Mouse (Mus musculus) E14TG2a.4 (cell line): Measurements from ENCODE around the gene Atxn1.

Experiments used
- H3K27me3 ChIP-seq: 2 replicates; pipeline ENCODE4 v1.6.1; 2014; ENCODE audit warnings: low read length, control low read depth; ENCODE audit not compliant: insufficient read depth
- H3K36me3 ChIP-seq: 2 replicates; pipeline ENCODE4 v1.6.1; 2014; ENCODE audit warnings: low read length, control low read depth; ENCODE audit not compliant: insufficient read depth
- H3K4me1 ChIP-seq: replicated peaks from 2 replicates; pipeline ENCODE4 v1.6.1; 2014; ENCODE audit warnings: low read depth, low read length, control low read depth
- H3K4me3 ChIP-seq: replicated peaks from 2 replicates; pipeline ENCODE4 v1.5.1; 2014; ENCODE audit warnings: mild to moderate bottlenecking, low read length
- H3K9me3 ChIP-seq: 2 replicates; pipeline ENCODE4 v1.6.1; 2014; ENCODE audit warnings: low read length, control low read depth
- CTCF ChIP-seq: conservative IDR thresholded peaks from 2 replicates; pipeline ENCODE4 v1.5.1; 2014; ENCODE audit warnings: low read length
- NANOG ChIP-seq: IDR thresholded peaks from 2 replicates; pipeline ENCODE4 v1.6.1; 2014; ENCODE audit warnings: borderline replicate concordance, low read length, mixed read lengths
- POU5F1 ChIP-seq: IDR thresholded peaks from 2 replicates; pipeline ENCODE4 v1.6.1; 2014; ENCODE audit warnings: low read length, borderline replicate concordance

The Atxn1 gene

GRCm38 (mm10) chr13:45773381-45774168 lies 191.2 kb downstream of the Atxn1 start:
- Histone ChIP-seq H3K27me3 (peaks cover 3% of the 10 kb centered on the region; the same call in 1 of the 2 replicates), H3K4me3 (no peak overlapping the region), H3K9me3 (peaks cover 10% of the 10 kb centered on the region), H3K36me3 (no peaks in the 10 kb centered on the region), H3K4me1 (no peaks in the 10 kb centered on the region)
- TF ChIP-seq NANOG (no peak), CTCF (no peak), POU5F1 (no peak)

DNA sequence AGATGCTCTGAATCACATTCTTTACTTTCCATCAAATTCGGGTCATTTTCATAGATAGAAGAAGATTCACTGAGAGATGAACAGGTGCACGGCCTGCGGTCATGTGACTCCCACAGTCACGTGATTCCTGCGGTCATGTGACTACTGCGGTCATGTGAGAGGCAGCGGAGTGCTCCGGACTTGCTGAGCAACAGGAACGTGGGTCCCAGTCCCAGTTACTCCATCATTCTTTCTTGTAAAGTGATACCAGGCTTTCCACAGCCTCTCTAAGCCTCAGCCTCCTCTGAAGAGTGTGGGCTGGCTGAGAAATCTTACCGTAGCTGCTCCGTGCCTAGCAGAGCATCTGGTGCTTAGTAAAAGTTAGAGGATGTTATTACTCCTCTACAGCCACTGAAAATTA lies 195.1 kb downstream of the Atxn1 start:
- H3K27me3 ChIP-seq = peaks cover 7% of the 10 kb centered on the region; the same call in 1 of the 2 replicates
- no peak for TF ChIP-seq POU5F1
- H3K36me3 ChIP-seq = no peaks in the 10 kb centered on the region
- peaks cover 10% of the 10 kb centered on the region for H3K9me3 ChIP-seq
- no peak overlapping the region for H3K4me3 ChIP-seq
- H3K4me1 ChIP-seq = no peaks in the 10 kb centered on the region

DNA sequence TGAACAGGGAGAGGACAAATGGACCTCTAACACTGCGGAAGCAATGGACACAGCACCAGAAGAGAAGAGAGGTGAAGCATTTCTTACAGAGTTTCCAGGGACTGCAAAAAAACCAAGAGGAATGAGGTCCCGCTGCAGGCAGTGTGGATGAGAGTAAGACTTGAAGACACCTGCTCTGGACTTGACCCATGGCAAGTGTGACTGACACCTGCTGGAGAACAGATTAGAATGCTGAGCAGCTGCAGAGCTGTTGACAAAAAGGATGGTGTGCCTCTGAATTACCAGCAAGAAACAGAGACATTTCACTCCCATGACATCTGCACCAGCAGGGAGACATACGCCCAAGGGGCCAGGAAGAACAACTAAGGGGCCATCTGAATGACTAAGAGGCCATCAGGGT lies 196.6 kb downstream of the Atxn1 start:
- TF ChIP-seq POU5F1 (no peak), CTCF (no peak), NANOG (no peak)
- H3K36me3 ChIP-seq = no peaks in the 10 kb centered on the region
- H3K4me3 ChIP-seq = no peak overlapping the region
- peaks cover 10% of the 10 kb centered on the region for H3K9me3 ChIP-seq
- peaks cover 7% of the 10 kb centered on the region; the same call in 1 of the 2 replicates for H3K27me3 ChIP-seq
- no peaks in the 10 kb centered on the region for H3K4me1 ChIP-seq

DNA sequence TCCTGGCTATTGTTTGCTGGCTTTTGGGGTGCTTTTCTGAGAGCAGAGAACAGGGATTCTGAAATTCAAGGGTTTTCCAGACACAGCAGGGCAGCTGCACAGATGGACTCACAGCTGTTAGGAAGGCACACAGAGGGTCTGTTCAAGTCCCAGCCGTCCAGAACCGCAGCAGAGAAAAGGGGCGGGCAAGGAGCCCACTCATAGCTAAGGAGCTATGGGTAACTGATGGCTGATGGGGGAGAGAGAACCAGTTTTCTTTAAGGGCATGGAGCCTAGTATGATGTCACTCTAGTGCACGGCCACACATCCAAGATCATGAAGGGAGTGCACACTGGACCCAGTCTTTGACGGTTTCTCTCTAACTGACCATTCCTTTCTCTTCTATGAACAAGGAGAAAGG lies 200.5 kb downstream of the Atxn1 start:
- peaks cover 4% of the 10 kb centered on the region; the same call in 1 of the 2 replicates for H3K9me3 ChIP-seq
- no peak overlapping the region for H3K4me3 ChIP-seq
- TF ChIP-seq CTCF (no peak), POU5F1 (no peak), NANOG (no peak)
- H3K36me3 ChIP-seq = no peaks in the 10 kb centered on the region
- no peaks in the 10 kb centered on the region for H3K4me1 ChIP-seq
- H3K27me3 ChIP-seq = 0 out of 2 replicates have a peak, but pooled peaks cover 3% of the 10 kb centered on the region

GRCm38 (mm10) chr13:45762278-45762677 lies 202.5 kb downstream of the Atxn1 start:
- no peaks in the 10 kb centered on the region for H3K9me3 ChIP-seq
- TF ChIP-seq POU5F1 = no peak
- TF ChIP-seq NANOG = no peak
- TF ChIP-seq CTCF = no peak
- no peaks in the 10 kb centered on the region for H3K4me1 ChIP-seq
- H3K4me3 ChIP-seq = no peak overlapping the region
- no peaks in the 10 kb centered on the region for H3K27me3 ChIP-seq
- H3K36me3 ChIP-seq = no peaks in the 10 kb centered on the region

DNA sequence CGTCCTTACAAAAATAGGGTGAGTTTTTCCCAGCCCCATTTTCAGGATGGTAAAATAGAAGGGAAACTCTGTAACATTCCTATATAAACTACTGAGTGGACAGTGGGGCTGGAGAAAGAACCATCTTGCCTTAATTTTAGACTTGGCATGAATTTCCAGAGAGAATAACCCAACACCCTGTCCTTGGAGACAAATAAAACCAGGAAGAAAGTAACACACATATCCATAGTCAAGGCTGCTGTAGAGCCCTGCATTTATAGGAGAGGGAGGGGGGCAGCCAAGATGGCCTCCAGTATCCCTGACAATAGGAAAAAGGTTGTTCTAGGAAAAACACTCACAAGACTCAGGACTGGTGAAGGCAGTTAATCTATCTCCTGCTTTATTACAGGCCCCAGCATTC lies 210.3 kb downstream of the Atxn1 start:
- TF ChIP-seq CTCF (no peak), NANOG (no peak), POU5F1 (no peak)
- Histone ChIP-seq H3K36me3 (no peaks in the 10 kb centered on the region), H3K4me1 (peaks cover 9% of the 10 kb centered on the region; the same call in 1 of the 2 replicates), H3K27me3 (no peaks in the 10 kb centered on the region), H3K4me3 (no peak overlapping the region), H3K9me3 (no peaks in the 10 kb centered on the region)

GRCm38 (mm10) chr13:45752498-45752897 lies 212.3 kb downstream of the Atxn1 start:
- Histone ChIP-seq H3K4me1 (peaks cover 12% of the 10 kb centered on the region; the same call in 1 of the 2 replicates), H3K36me3 (no peaks in the 10 kb centered on the region), H3K9me3 (no peaks in the 10 kb centered on the region), H3K4me3 (no peak overlapping the region), H3K27me3 (no peaks in the 10 kb centered on the region)
- TF ChIP-seq NANOG (no peak), POU5F1 (no peak), CTCF (no peak)

- Histone ChIP-seq H3K36me3 (no peaks in the 10 kb centered on the region), H3K9me3 (no peaks in the 10 kb centered on the region), H3K4me3 (no peak overlapping the region), H3K4me1 (peaks cover 12% of the 10 kb centered on the region; the same call in 1 of the 2 replicates), H3K27me3 (no peaks in the 10 kb centered on the region)
- TF ChIP-seq CTCF = no peak
- no peak for TF ChIP-seq POU5F1
- no peak for TF ChIP-seq NANOG
Measured at GRCm38 (mm10) chr13:45751231-45751630, 213.6 kb downstream of the Atxn1 start.

DNA sequence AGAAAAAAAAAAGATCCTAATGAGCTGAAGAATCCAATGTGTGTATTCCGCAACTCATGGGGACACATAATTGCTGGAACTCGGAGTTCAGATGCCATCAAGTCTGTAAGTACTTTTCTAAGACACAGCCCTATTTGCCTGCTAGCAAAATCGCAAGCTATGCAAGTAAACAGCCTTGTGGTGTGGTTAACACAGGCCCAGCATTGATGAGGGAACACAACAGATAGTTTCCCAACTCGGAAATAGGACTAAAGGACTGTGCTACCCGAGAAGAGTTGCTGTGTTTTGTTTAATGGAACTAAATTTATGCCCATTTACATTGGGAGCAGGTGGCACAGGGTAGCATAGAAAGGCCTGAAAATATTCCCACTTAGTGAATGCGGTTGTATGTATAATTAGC lies 214.2 kb downstream of the Atxn1 start:
- H3K4me1 ChIP-seq = peaks cover 12% of the 10 kb centered on the region; the same call in 1 of the 2 replicates
- TF ChIP-seq POU5F1 (no peak), NANOG (no peak), CTCF (no peak)
- no peaks in the 10 kb centered on the region for H3K27me3 ChIP-seq
- H3K36me3 ChIP-seq = no peaks in the 10 kb centered on the region
- H3K9me3 ChIP-seq = no peaks in the 10 kb centered on the region
- no peak overlapping the region for H3K4me3 ChIP-seq
